29 mouse cellular contexts compared by ENCODE assay signal in the genomic region with DNA sequence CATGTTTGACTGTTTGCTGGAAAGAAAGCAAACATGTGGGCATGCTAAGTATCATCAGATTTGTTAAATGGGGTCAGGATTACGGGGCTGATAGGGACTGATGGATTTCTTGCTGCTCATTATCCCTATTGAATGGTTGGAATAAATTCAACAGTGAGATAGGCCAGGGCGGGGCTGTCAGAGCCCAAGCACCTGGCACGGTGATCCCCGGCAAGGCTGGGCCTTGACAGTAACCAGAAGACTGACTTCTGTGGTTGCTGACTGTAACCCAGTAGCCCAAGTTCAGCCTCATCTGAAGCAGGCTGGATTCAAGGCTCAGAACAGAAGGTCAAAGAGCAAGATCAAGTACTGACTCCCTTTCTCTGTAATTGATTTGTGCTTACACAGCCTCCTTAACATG.
A peak's percentile ranks its signal among the peaks of the same experiment; 100 is the strongest.
DNase-seq lines count a peak whose midpoint lies in the region; ATAC-seq and TF ChIP-seq lines count a peak whose summit lies in the region.
"Had no signal": no experiment of that assay in that cellular context is flagged by ENCODE, and none has a peak within 500 bp of the region (broad histone marks: within the 10 kb centered on the region; RNA-seq: fewer than 3 reads in every experiment).

No protein-coding gene starts in this region.

- no peak for TF ChIP-seq CTCF in intestine, postnatal 0 days (IDR thresholded peaks at IDR 0.05; ENCODE audit: low read depth)
- no peak for TF ChIP-seq CTCF in stomach, postnatal 0 days (IDR thresholded peaks at IDR 0.05; ENCODE audit: low read depth)

- no peak overlapping the region for H3K9ac ChIP-seq in forebrain, embryonic 14.5 days (ENCODE audit: low read length)
- no peak overlapping the region for H3K9ac ChIP-seq in forebrain, embryonic 15.5 days (replicated peaks)
- H3K9ac ChIP-seq in intestine, embryonic 16.5 days (ENCODE audit: low read depth, low read length): no peak overlapping the region
- H3K9ac ChIP-seq in intestine, postnatal 0 days (ENCODE audit: low read depth, low read length): no peak overlapping the region
- H3K9ac ChIP-seq in stomach, postnatal 0 days (ENCODE audit: low read length): no peak overlapping the region
- H3K9ac ChIP-seq: hindbrain, embryonic 12.5 days; liver, embryonic 12.5 days; liver, postnatal 0 days had no signal

- no peaks in the 10 kb centered on the region for H3K9me3 ChIP-seq in forebrain, embryonic 14.5 days (replicated peaks; ENCODE audit: control insufficient read depth, low read length)
- no peaks in the 10 kb centered on the region for H3K9me3 ChIP-seq in forebrain, embryonic 15.5 days
- H3K9me3 ChIP-seq in intestine, embryonic 16.5 days (ENCODE audit: control insufficient read depth, low read length): no peaks in the 10 kb centered on the region
- no peaks in the 10 kb centered on the region for H3K9me3 ChIP-seq in intestine, postnatal 0 days (ENCODE audit: control insufficient read depth)
- H3K9me3 ChIP-seq in stomach, postnatal 0 days (ENCODE audit: control insufficient read depth, low read length): no peaks in the 10 kb centered on the region
- H3K9me3 ChIP-seq: hindbrain, embryonic 12.5 days; liver, embryonic 12.5 days had no signal

- 56% methylated on average over 4 of the region's 4 CpGs for WGBS in forebrain, embryonic 14.5 days
- WGBS in forebrain, embryonic 15.5 days: 50% methylated on average over 4 of the region's 4 CpGs
- 46% methylated on average over 4 of the region's 4 CpGs for WGBS in intestine, embryonic 16.5 days
- 51% methylated on average over 4 of the region's 4 CpGs for WGBS in intestine, postnatal 0 days
- WGBS in stomach, postnatal 0 days: 27% methylated on average over 4 of the region's 4 CpGs

- no peak overlapping the region for H3K27ac ChIP-seq in forebrain, embryonic 14.5 days (ENCODE audit: low read depth, low read length)
- no peak overlapping the region for H3K27ac ChIP-seq in forebrain, embryonic 15.5 days (replicated peaks)
- H3K27ac ChIP-seq in intestine, embryonic 16.5 days (ENCODE audit: low read length): no peak overlapping the region
- no peak overlapping the region for H3K27ac ChIP-seq in intestine, postnatal 0 days (ENCODE audit: low read depth, low read length)
- H3K27ac ChIP-seq in stomach, postnatal 0 days (replicated peaks): no peak overlapping the region
- H3K27ac ChIP-seq: hindbrain, embryonic 12.5 days; hindbrain, postnatal 0 days; liver, embryonic 12.5 days had no signal

- no peaks in the 10 kb centered on the region for H3K4me1 ChIP-seq in forebrain, embryonic 14.5 days (ENCODE audit: control insufficient read depth, insufficient read depth, low read length)
- no peaks in the 10 kb centered on the region for H3K4me1 ChIP-seq in forebrain, embryonic 15.5 days
- H3K4me1 ChIP-seq in intestine, embryonic 16.5 days (ENCODE audit: control insufficient read depth, insufficient read depth, low read length): no peaks in the 10 kb centered on the region
- no peaks in the 10 kb centered on the region for H3K4me1 ChIP-seq in intestine, postnatal 0 days (replicated peaks; ENCODE audit: control insufficient read depth, insufficient read depth, low read length)
- H3K4me1 ChIP-seq in stomach, postnatal 0 days (replicated peaks; ENCODE audit: control insufficient read depth, insufficient read depth): no peaks in the 10 kb centered on the region
- H3K4me1 ChIP-seq: hindbrain, embryonic 12.5 days; liver, embryonic 12.5 days; megakaryocyte, embryonic 14.5 days had no signal

- H3K4me3 ChIP-seq in forebrain, embryonic 14.5 days (ENCODE audit: low read depth, low read length): no peak overlapping the region
- H3K4me3 ChIP-seq in forebrain, embryonic 15.5 days: no peak overlapping the region
- H3K4me3 ChIP-seq in intestine, embryonic 16.5 days (ENCODE audit: low read length): no peak overlapping the region
- no peak overlapping the region for H3K4me3 ChIP-seq in intestine, postnatal 0 days (ENCODE audit: low read depth, low read length)
- no peak overlapping the region for H3K4me3 ChIP-seq in stomach, postnatal 0 days (ENCODE audit: low read depth, low read length)
- H3K4me3 ChIP-seq: erythroblast, embryonic 14.5 days; hindbrain, embryonic 12.5 days; liver, embryonic 12.5 days; megakaryocyte, embryonic 14.5 days had no signal

- no peak for TF ChIP-seq EP300 in stomach, postnatal 0 days (optimal IDR thresholded peaks at IDR 0.05)

- H3K36me3 ChIP-seq in forebrain, embryonic 14.5 days (ENCODE audit: control insufficient read depth, insufficient read depth, low read length): no peaks in the 10 kb centered on the region
- no peaks in the 10 kb centered on the region for H3K36me3 ChIP-seq in forebrain, embryonic 15.5 days
- no peaks in the 10 kb centered on the region for H3K36me3 ChIP-seq in intestine, embryonic 16.5 days (ENCODE audit: control insufficient read depth, insufficient read depth, low read length)
- no peaks in the 10 kb centered on the region for H3K36me3 ChIP-seq in intestine, postnatal 0 days (ENCODE audit: control insufficient read depth, insufficient read depth)
- H3K36me3 ChIP-seq in stomach, postnatal 0 days (ENCODE audit: control insufficient read depth, insufficient read depth, low read length): no peaks in the 10 kb centered on the region
- H3K36me3 ChIP-seq: hindbrain, embryonic 12.5 days; liver, embryonic 12.5 days had no signal

- DNase-seq in forebrain, embryonic 14.5 days (ENCODE audit: low spot score): peak; percentile 8
- DNase-seq in retina, adult 2 months (ENCODE audit: low read depth, low spot score): peak; percentile 15
- DNase-seq in retina, embryonic 14.5 days (ENCODE audit: low spot score): no peak
- DNase-seq in stomach, postnatal 0 days (ENCODE audit: low spot score): no peak
- no peak for DNase-seq in lung, postnatal 10 days
- DNase-seq: adrenal gland, adult 2 months; adrenal gland, postnatal 36 days; cerebellum, adult 8-10 months; gastrocnemius, postnatal 14 days; heart, postnatal 36 days; kidney, adult 18-20 months; kidney, postnatal 10 days; layer of hippocampus, postnatal 36 days; left cerebral cortex, postnatal 4 days; liver, postnatal 0 days; lung, postnatal 4 days; midbrain, embryonic 14.5 days; right cerebral cortex, adult 18-20 months; thymus, postnatal 4 days had no signal

- no peak overlapping the region for H3K4me2 ChIP-seq in forebrain, embryonic 14.5 days (ENCODE audit: low read length)
- H3K4me2 ChIP-seq in forebrain, embryonic 15.5 days (replicated peaks): no peak overlapping the region
- no peak overlapping the region for H3K4me2 ChIP-seq in intestine, embryonic 16.5 days (ENCODE audit: low read depth, low read length)
- H3K4me2 ChIP-seq in intestine, postnatal 0 days (replicated peaks; ENCODE audit: low read depth): no peak overlapping the region
- no peak overlapping the region for H3K4me2 ChIP-seq in stomach, postnatal 0 days (replicated peaks; ENCODE audit: low read depth)
- H3K4me2 ChIP-seq: heart, embryonic 11.5 days; hindbrain, embryonic 12.5 days; liver, embryonic 12.5 days had no signal

- H3K27me3 ChIP-seq in forebrain, embryonic 14.5 days (replicated peaks; ENCODE audit: control insufficient read depth, insufficient read depth, low read length): no peaks in the 10 kb centered on the region
- no peaks in the 10 kb centered on the region for H3K27me3 ChIP-seq in forebrain, embryonic 15.5 days
- H3K27me3 ChIP-seq in intestine, embryonic 16.5 days (replicated peaks; ENCODE audit: control insufficient read depth, insufficient read depth, low read length): no peaks in the 10 kb centered on the region
- H3K27me3 ChIP-seq in intestine, postnatal 0 days (replicated peaks; ENCODE audit: control insufficient read depth, insufficient read depth, low read length): no peaks in the 10 kb centered on the region
- H3K27me3 ChIP-seq in stomach, postnatal 0 days (ENCODE audit: control insufficient read depth, insufficient read depth, low read length): no peaks in the 10 kb centered on the region
- H3K27me3 ChIP-seq: hindbrain, embryonic 12.5 days; liver, embryonic 12.5 days; megakaryocyte, embryonic 14.5 days had no signal

- 0 out of 2 replicates have a peak, but pooled peaks have one; percentile 46 for ATAC-seq in forebrain, embryonic 14.5 days
- ATAC-seq in forebrain, embryonic 15.5 days (replicated peaks): no peak
- peak; percentile 44; the same call in 1 of the 2 replicates for ATAC-seq in intestine, embryonic 16.5 days
- no peak for ATAC-seq in intestine, postnatal 0 days
- 0 out of 2 replicates have a peak, but pooled peaks have one; percentile 10 for ATAC-seq in stomach, postnatal 0 days (ENCODE audit: low FRiP score, low TSS enrichment)
- ATAC-seq: CD4-positive, CD25-positive, alpha-beta regulatory T cell, adult 4 months; hindbrain, postnatal 0 days; liver, embryonic 12.5 days; liver, postnatal 0 days had no signal

Comparison
In these comparisons a context has a peak if more than half of its experiments do, and no peak if none do; other contexts are left out.
1. ATAC-seq: peak in forebrain, embryonic 14.5 days (single experiment), intestine, embryonic 16.5 days (single experiment) and stomach, postnatal 0 days (single experiment); none in forebrain, embryonic 15.5 days (single experiment) and intestine, postnatal 0 days (single experiment).
2. DNase-seq: peak in forebrain, embryonic 14.5 days (single experiment) and retina, adult 2 months (single experiment); none in retina, embryonic 14.5 days (single experiment), stomach, postnatal 0 days (single experiment) and lung, postnatal 10 days (single experiment).